Mouse (Mus musculus): ENCODE results near the gene Gm10718.
"Not testable (repeated sequence)": the region's sequence is repeated elsewhere in the genome, so short reads cannot be mapped to it uniquely, and the experiment has no call there.

The Gm10718 gene

GRCm38 (mm10) chr9:3025653-3026052, 2.3 kb downstream of the Gm10718 start:
- DNase-seq (ENCODE audit: low spot score in 2 of 2) = peak; percentile 94 to 99

- peak in 1 of 2 experiments; percentile 28 for DNase-seq (ENCODE audit: low spot score in 2 of 2)
These were observed 2.8 kb downstream of the Gm10718 start for GRCm38 (mm10) chr9:3026136-3026535.

GRCm38 (mm10) chr9:3026741-3027140, 3.4 kb downstream of the Gm10718 start:
- DNase-seq (ENCODE audit: low spot score in 2 of 2) = peak in 1 of 2 experiments; percentile 51

- peak in 1 of 2 experiments; percentile 22 for DNase-seq (ENCODE audit: low spot score in 2 of 2)
These were observed 3.9 kb downstream of the Gm10718 start for GRCm38 (mm10) chr9:3027200-3027599.

- peak; percentile 84 to 87 for DNase-seq (ENCODE audit: low spot score in 2 of 2)
These were observed 6.1 kb downstream of the Gm10718 start for GRCm38 (mm10) chr9:3029276-3030000.

GRCm38 (mm10) chr9:3030677-3031318, 7.5 kb downstream of the Gm10718 start:
- peak in 1 of 2 experiments; percentile 38 for DNase-seq (ENCODE audit: low spot score in 2 of 2)

GRCm38 (mm10) chr9:3034299-3034698, 11.0 kb downstream of the Gm10718 start, which contains the start of gene Gm17535:
Gene Gm17535, plus strand, starts transcription at chr9:3034599.
- not testable (repeated sequence) for DNase-seq (ENCODE audit: low spot score in 2 of 2)

GRCm38 (mm10) chr9:3036577-3036976, 13.2 kb downstream of the Gm10718 start, which contains the start of gene Gm10715:
Gene Gm10715, plus strand, starts transcription at chr9:3036877.
- not testable (repeated sequence) for DNase-seq (ENCODE audit: low spot score in 2 of 2)

- DNase-seq (ENCODE audit: low spot score in 2 of 2) = not testable (repeated sequence)
These were observed 14.8 kb downstream of the Gm10718 start for GRCm38 (mm10) chr9:3038161-3038560.
